Mouse (Mus musculus): ENCODE measurements at regions not wholly inside any gene's neighbourhood (a gene's known extent, or its start where the extent isn't known, plus 50 kb on each side); places are given as distances from the start of the nearest gene placed in this dataset.

GRCm38 (mm10) chr6:51378436-51378835 is 54.0 kb upstream of the Nfe2l3 start:
- Histone ChIP-seq H3K9me3 (ENCODE audit: control insufficient read depth, low read length) (no peaks in the 10 kb centered on the region), H3K9ac (ENCODE audit: low read length) (no peak overlapping the region), H3K4me3 (ENCODE audit: low read depth, low read length) (no peak overlapping the region), H3K4me1 (ENCODE audit: control insufficient read depth, insufficient read depth, low read length) (no peaks in the 10 kb centered on the region), H3K27ac (replicated peaks; ENCODE audit: low read depth, low read length) (no peak overlapping the region), H3K36me3 (ENCODE audit: control insufficient read depth, insufficient read depth, low read length) (no peaks in the 10 kb centered on the region), H3K4me2 (ENCODE audit: low read depth, severe bottlenecking) (no peak overlapping the region), H3K27me3 (ENCODE audit: control insufficient read depth, insufficient read depth, low read length) (no peaks in the 10 kb centered on the region)
- DNase-seq (ENCODE audit: low spot score): no peak
- WGBS: 87% methylated on average over 3 of the region's 3 CpGs
- ATAC-seq (ENCODE audit: insufficient number of reproducible peaks, low FRiP score, low TSS enrichment, low read depth): no peak

GRCm38 (mm10) chr6:51379074-51379473 is 53.4 kb upstream of the Nfe2l3 start:
- H3K4me1 ChIP-seq (ENCODE audit: control insufficient read depth, insufficient read depth, low read length): peaks cover 3% of the 10 kb centered on the region; the same call in 1 of the 2 replicates
- H3K9ac ChIP-seq (ENCODE audit: low read length): peak overlapping the region; percentile 93
- no peaks in the 10 kb centered on the region for H3K36me3 ChIP-seq (ENCODE audit: control insufficient read depth, insufficient read depth, low read length)
- peak overlapping the region; percentile 89 for H3K27ac ChIP-seq (replicated peaks; ENCODE audit: low read depth, low read length)
- 30% methylated on average over 5 of the region's 5 CpGs for WGBS
- DNase-seq (ENCODE audit: low spot score) (no peak), ATAC-seq (ENCODE audit: insufficient number of reproducible peaks, low FRiP score, low TSS enrichment, low read depth) (no peak)
- H3K4me2 ChIP-seq (ENCODE audit: low read depth, severe bottlenecking): peak overlapping the region; percentile 46
- H3K9me3 ChIP-seq (ENCODE audit: control insufficient read depth, low read length): no peaks in the 10 kb centered on the region
- peak overlapping the region; percentile 32 for H3K4me3 ChIP-seq (ENCODE audit: low read depth, low read length)
- H3K27me3 ChIP-seq (ENCODE audit: control insufficient read depth, insufficient read depth, low read length): no peaks in the 10 kb centered on the region

GRCm38 (mm10) chr6:51379560-51380274 is 52.8 kb upstream of the Nfe2l3 start:
- DNase-seq (ENCODE audit: low spot score): peak; percentile 83
- Histone ChIP-seq H3K4me1 (ENCODE audit: control insufficient read depth, insufficient read depth, low read length) (peaks cover 3% of the 10 kb centered on the region; the same call in 1 of the 2 replicates), H3K27me3 (ENCODE audit: control insufficient read depth, insufficient read depth, low read length) (no peaks in the 10 kb centered on the region), H3K27ac (replicated peaks; ENCODE audit: low read depth, low read length) (peak overlapping the region; percentile 89), H3K36me3 (ENCODE audit: control insufficient read depth, insufficient read depth, low read length) (no peaks in the 10 kb centered on the region), H3K4me2 (ENCODE audit: low read depth, severe bottlenecking) (peak overlapping the region; percentile 46), H3K4me3 (ENCODE audit: low read depth, low read length) (peak overlapping the region; percentile 32), H3K9ac (ENCODE audit: low read length) (peak overlapping the region; percentile 93), H3K9me3 (ENCODE audit: control insufficient read depth, low read length) (no peaks in the 10 kb centered on the region)
- 6% methylated on average over 36 of the region's 36 CpGs for WGBS
- peak; percentile 72; the same call in 1 of the 2 replicates for ATAC-seq (ENCODE audit: insufficient number of reproducible peaks, low FRiP score, low TSS enrichment, low read depth)

- Histone ChIP-seq H3K4me1 (ENCODE audit: control insufficient read depth, insufficient read depth, low read length) (peaks cover 3% of the 10 kb centered on the region; the same call in 1 of the 2 replicates), H3K27me3 (ENCODE audit: control insufficient read depth, insufficient read depth, low read length) (no peaks in the 10 kb centered on the region), H3K4me2 (ENCODE audit: low read depth, severe bottlenecking) (no peak overlapping the region), H3K36me3 (ENCODE audit: control insufficient read depth, insufficient read depth, low read length) (no peaks in the 10 kb centered on the region), H3K27ac (replicated peaks; ENCODE audit: low read depth, low read length) (no peak overlapping the region), H3K4me3 (ENCODE audit: low read depth, low read length) (no peak overlapping the region), H3K9ac (ENCODE audit: low read length) (no peak overlapping the region), H3K9me3 (ENCODE audit: control insufficient read depth, low read length) (no peaks in the 10 kb centered on the region)
- DNase-seq (ENCODE audit: low spot score): no peak
- no peak for ATAC-seq (ENCODE audit: insufficient number of reproducible peaks, low FRiP score, low TSS enrichment, low read depth)
- WGBS: 89% methylated on average over 4 of the region's 4 CpGs
Measured at GRCm38 (mm10) chr6:51380275-51380575, 52.2 kb upstream of the Nfe2l3 start.

GRCm38 (mm10) chr6:51381465-51381864 is 51.0 kb upstream of the Nfe2l3 start:
- no peaks in the 10 kb centered on the region for H3K36me3 ChIP-seq (ENCODE audit: control insufficient read depth, insufficient read depth, low read length)
- no peak for DNase-seq (ENCODE audit: low spot score)
- H3K9me3 ChIP-seq (ENCODE audit: control insufficient read depth, low read length): no peaks in the 10 kb centered on the region
- H3K4me2 ChIP-seq (ENCODE audit: low read depth, severe bottlenecking): no peak overlapping the region
- no peak for ATAC-seq (ENCODE audit: insufficient number of reproducible peaks, low FRiP score, low TSS enrichment, low read depth)
- H3K27me3 ChIP-seq (ENCODE audit: control insufficient read depth, insufficient read depth, low read length): no peaks in the 10 kb centered on the region
- H3K4me3 ChIP-seq (ENCODE audit: low read depth, low read length): no peak overlapping the region
- no peak overlapping the region for H3K27ac ChIP-seq (replicated peaks; ENCODE audit: low read depth, low read length)
- no peak overlapping the region for H3K9ac ChIP-seq (ENCODE audit: low read length)
- H3K4me1 ChIP-seq (ENCODE audit: control insufficient read depth, insufficient read depth, low read length): peaks cover 3% of the 10 kb centered on the region; the same call in 1 of the 2 replicates
- 53% methylated on average over 9 of the region's 9 CpGs for WGBS

MicroRNA genes in the stretch of these regions (microRNA counts, 519-probe panel; counts per million panel counts)
- 5,720 counts per million, percentile 92 among the panel's probes with 10 or more counts for microRNA mmu-miR-148a

Small RNA genes in the stretch of these regions (microRNA-seq; reads per million reads assigned to microRNA genes)
- gene Mir148a: 785 reads per million, percentile 72 among the genes with 10 or more reads in this experiment
